Mouse (Mus musculus) monocyte, adult 5-6 weeks (primary cell): ENCODE results near the gene Mfsd12. TPM values are rescaled to one million over a fixed set of nuclear protein-coding genes. Genes with fewer than 3 reads are reported as not detected.

ENCODE experiments used
- ATAC-seq: fragments of 153-309, 156-312 bp; replicated peaks from 2 replicates; pipeline ENCODE4 v1.8.0; 2017; ENCODE audit warnings: mild to moderate bottlenecking; ENCODE audit not compliant: low TSS enrichment, insufficient number of reproducible peaks, severe bottlenecking, poor library complexity, low FRiP score
- total RNA-seq: library from RNA; stranded (forward); fragments of 200-1000, 200-491, 200-594 nt; gene quantifications from 3 replicates; pipeline ENCODE4 v1.2.3, GENCODE M21; 2017

Mfsd12 gene
- total RNA-seq = 5.3 to 9.6 TPM (median 6.3 TPM) in 3 replicates

DNA sequence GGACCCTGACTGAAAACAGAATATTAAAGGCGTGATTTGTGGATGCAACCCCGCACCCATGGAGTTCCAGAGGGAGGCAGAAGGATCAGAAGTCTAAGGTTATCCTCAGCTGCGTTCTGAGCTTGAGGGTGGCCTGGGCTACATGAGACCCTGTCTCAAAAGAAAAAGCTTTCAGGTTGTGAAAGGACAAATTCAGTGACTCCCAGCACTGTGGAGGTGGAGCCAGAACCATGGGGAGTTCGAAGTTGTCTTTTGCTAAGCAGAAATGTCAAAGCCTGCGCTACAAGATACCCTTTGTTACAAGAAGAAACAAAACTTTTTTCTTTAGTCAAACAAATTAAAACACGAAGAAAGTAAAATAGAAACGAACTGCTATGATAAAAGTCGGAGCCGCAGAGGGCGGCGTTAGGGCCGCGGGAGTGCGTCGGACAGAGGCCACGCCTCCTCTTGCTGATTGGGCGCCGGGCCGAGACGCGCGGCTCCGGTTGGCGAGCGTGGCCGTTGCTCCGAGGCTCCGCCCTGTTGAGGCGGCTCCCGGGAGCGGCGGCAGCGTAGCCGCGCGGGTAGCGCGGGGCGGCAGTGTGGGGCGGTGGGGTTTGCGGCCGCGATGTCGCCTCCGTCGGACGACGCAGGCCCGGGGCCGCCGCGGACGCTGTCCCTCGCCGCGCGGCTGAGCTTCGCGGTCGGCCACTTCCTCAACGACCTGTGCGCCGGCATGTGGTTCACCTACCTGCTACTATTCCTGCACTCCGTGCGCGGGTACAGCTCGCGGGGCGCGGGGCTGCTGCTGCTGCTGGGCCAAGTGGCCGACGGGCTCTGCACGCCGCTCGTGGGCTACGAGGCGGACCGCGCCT is at the start of gene Mfsd12:
TSS of gene Mfsd12 (plus strand) at position 501 of the 854 bp plus-strand sequence.
- ATAC-seq = peak; percentile 51; the same call in 1 of the 2 replicates

DNA sequence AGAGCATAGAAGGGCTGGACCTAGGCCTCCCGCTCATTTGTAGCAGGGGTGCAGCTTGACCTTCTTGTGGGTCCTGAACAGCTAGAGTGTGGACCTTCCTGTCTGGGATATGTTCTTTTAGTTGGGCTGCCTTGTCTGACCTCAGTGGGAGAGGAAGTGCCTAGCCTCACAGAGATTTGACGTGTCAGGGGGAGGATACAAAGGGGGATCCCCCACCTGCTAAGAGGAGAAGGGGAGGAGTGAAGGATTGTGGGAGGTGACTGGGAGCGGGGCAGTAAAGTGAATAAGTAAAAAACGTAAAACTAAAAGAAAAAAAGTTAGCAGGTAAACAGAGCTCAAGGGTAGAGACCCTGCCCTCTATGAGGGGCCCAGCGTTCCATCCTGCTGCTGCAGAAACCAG is 47.7 kb upstream of the Mfsd12 start:
- no peak for ATAC-seq

DNA sequence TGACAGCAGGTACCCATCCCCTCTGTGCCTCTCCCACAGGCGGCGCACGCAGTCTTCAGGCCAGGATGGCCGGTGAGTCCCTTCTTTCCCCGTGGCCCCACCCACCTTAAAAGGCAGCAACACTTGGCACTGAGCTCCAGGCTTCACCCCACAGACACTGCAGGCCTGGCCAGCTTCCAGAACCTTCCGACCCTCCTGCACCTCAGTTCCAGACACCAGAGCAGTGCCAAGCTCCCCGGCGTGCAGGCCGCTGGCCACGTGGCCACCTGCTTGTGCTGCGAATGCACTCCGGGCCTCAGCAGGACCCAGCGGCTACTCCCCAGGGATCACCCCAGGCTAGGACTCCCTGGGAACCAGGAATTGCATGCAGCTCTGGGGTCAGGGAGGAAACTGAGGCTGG is 43.7 kb upstream of the Mfsd12 start:
- no peak for ATAC-seq

DNA sequence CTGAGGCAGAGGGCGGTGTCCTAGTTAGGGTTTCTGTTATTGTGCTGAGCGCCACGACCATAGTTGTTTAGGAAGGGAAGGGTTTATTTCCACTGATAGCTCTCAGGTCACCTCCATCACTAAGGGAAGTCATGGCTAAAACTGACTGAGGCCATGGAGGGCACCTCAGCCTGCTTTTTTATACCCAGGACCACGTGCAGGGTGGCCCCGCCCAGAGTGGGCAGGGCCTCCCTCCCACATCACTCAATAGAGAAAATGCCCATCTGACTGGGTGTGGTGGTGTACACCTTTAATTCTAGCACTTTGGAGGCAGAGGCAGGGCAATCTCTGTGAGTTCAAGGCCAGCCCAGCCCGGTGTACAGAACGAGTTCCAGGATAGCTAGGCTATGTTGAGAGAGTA is 43.1 kb upstream of the Mfsd12 start:
- no peak for ATAC-seq

DNA sequence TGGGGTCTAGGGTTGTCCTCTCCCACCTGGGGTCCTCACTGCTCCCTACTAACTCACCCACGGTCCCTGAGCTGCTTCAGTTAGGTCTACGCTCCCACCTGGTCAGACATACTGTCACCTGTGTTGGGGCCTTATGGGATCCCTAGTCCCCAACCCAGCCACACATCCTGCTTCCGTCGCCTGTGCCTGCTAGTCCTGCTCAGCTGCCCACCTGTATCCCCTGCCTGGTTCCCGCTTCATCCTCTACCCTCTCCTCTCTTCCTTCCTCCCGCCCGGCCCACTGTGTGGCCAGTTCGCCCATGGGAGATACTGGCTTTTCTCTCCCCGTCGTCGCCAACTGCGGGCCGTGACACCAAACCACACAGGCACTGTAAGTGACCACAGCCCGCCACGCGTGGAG is 41.7 kb upstream of the Mfsd12 start:
- no peak for ATAC-seq

DNA sequence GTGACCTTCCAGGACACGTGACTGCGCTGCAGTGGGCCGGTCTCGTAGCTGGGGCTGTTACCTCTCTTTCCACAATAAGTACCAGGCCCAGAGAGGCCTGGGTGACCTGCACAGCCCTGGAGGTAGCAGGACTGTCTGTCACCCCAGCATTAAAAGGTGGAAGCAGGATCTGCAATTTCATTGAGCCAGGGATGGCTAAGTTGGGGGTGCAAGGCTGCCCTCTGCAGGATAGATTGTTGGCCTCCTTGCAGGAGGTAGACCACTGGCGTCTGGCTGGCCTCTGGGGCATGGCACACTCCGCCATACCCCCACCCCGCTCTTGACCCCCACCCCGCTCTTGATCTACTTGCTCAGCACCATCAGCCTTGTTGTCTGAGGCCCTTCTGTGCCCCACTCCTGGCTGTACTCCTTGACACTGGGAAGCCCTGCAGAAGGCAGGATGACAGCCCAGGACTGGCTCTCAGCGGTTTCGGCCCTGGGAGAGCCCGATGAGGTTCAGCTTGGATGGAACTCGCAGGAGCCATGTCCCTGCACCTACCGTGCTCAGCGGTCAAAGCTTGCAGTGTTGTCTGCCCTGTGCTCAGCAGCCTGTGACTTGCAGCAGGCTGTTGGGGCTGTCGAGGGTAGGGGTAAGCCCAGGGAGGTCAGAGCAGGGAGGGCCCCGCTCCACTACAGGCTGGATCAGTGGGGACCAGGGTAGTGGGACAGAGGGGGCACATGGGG is 40.8 kb upstream of the Mfsd12 start:
- ATAC-seq = no peak

DNA sequence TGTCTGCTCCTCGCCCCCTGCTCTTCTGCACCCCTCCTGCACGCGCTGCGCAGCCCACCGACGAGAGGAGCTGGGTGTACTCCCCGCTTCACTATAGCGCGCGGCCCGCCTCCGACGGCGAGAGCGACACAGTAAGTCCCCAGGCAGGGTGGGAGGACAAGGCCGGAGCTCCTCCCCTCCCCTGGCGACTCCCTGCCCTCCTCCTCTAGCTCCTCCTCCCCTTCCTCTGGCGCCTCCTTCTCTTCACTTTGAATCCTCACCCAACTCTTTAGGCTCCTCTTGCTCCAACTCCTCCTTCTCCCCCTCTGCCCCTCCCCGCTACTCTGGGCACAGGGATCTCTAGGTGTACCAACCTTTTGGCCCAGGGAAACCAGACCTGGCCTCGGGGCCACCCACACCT is 40.0 kb upstream of the Mfsd12 start:
- no peak for ATAC-seq

DNA sequence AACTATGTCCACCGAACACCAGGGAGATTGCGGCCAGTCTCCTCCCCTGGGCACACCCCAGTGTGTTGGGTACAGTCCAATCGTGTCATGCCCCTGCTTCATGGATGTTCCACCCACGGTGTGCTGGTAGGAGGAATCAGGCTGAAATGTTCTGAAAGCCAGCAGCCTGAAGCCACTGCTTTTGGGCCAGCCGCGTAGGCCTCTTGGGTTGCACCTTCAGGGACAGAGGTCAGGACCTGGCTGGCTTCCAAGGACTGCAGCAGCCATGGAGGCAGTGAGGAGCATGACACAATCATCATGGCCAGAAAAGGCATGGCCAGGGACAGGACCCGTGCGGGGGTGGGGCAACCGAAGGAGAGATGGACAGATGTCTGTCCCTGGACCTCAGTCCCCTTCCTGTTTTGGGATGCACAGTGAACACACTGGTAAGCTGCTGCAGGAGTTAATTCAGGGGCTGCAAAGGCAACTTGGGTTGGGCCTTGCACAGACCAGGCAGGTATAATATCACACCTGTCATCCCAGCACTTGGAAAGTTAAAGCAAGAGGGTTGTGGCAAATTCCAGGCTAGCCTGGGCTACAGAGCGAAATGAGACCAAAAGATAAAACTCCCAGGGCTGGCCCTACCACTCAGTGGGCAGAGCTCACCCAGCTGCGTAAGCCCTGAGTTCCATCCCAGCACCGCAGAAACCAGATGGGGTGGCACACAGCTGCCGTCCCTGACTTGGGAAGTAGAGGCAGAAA is 38.5 kb upstream of the Mfsd12 start:
- no peak for ATAC-seq

DNA sequence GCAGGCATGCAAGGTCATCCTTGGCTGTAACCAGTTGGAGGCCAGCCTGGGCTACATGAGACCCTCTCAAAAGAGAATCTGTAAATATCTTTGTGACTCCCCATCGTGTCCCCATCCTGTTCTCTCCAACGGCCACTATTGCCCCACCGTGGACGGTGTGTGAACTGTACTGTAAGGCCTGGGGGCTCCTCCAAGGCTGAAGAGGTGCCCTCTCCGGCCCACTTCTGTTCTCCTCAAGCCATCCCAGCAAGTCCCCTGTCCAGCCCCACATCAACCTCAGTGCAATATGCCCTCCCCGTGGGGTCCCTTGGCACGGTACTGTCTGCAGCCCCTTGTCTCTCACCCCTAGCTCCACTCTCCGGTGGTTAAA is 38.0 kb upstream of the Mfsd12 start:
- ATAC-seq = no peak

DNA sequence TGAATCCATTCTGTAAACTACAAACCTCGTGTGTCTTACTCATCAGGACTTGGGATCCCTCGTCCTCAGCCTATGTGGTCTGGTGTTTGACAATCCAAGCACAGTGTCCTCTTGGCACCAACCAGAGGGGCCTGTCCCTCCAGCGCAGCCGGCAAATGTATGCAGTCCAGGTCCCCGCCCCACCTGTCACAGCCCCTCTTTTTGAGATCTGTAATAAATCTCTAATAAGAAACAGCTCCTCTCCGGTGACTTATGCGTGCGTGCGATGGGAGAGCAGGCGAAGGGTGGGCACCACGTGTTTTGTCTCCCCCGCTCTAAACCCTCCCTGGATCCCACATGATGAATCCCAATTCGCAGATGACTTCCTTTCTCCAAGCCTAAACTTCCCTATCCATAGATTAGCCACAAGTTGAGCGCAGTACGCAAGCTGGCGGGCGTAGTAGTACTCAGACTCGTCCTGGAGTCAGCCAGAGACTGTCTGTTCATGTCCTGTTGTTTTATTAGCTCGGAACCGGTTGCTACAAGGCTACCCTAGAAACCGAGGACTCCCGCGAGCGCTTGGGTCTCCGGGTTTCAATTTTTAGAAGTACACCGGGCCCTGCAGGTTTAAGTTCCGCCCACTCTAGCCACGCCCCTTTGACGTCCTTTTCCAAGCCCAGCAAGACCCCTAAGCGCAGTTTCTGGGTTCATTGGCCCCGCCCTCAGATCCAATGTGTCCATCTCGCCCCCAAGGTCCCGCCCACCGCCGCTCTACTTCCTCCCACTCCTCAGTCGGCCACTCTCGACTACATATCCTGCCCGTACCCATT is 37.3 kb upstream of the Mfsd12 start:
- no peak; the same call in none of the 2 replicates for ATAC-seq

DNA sequence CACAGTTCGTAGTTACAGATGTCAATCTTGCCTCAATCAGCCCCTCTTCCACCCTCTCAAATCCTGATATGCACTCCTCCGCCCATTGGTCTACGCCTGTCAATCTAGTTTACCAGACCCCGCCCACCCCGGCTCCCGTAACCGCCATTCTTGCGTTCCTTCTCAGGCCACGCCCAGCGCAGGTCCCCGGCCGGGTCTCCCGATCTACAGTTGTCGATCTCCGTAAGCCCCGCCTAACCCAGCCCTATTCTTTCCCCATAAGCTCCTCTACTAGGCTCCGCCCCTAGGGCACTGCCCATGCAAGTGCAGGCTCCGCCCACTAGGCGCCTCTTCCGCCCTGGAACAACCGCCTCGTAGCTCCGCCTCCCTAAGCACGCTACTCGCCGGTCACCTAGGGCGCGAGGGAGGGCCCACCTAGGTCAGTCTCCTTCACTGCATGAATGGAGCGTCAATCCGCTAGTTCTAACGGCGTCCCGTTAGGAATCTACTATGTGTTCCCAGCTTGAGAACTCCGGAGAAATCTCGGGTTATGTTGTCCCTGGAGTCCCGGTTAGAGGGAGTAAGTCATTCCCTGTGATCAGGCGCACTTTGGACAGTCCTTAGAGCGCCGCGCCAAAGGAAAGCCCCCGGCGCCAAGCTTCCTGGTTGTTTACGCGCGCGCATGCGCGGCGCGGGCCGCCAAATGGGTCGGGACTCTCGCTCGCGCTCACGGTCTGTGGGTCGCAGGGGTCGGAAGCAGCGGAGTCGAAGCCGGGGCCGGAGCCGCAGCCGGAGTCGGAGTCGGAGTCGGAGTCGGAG is 36.5 kb upstream of the Mfsd12 start, which contains the start of gene Cactin:
TSS of gene Cactin (plus strand) at position 554 of the 798 bp plus-strand sequence.
- peak; percentile 79 for ATAC-seq

DNA sequence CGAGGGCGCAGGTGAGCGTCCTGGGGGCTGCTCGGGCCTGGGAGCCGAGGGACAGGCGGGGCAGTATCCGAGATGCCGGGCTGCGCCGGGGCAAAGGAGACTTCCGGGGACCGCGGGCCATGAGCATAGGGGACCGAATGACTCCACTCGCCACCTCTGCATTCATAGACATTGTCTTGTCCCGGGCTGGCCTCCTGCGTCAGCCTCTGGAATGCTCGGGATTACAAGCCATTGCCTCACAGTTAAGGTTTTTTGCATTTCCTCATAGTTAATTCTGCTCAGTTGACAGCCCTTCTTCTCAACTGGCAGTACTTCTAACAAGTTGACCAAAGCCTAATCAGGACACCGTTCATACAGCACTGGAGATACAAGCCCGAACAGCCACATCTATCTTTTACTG is 35.9 kb upstream of the Mfsd12 start:
- ATAC-seq = no peak

DNA sequence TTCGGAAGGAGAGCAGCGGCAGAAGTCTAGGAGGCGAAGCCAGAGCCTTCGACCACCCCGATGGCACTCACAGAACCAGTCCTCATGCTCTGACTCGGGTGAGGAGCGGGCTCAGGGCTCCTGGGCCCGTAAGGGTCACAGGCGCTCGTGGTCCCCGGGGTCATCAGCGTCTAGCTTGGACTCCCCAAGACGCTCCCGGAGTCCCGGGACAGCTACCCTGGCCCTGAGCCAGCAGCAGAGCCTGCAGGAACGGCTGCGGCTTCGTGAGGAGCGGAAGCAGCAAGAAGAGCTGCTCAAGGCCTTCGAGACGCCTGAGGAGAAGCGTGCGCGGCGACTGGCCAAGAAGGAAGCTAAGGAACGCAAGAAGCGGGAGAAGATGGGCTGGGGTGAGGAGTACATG is 34.8 kb upstream of the Mfsd12 start:
- ATAC-seq = no peak

DNA sequence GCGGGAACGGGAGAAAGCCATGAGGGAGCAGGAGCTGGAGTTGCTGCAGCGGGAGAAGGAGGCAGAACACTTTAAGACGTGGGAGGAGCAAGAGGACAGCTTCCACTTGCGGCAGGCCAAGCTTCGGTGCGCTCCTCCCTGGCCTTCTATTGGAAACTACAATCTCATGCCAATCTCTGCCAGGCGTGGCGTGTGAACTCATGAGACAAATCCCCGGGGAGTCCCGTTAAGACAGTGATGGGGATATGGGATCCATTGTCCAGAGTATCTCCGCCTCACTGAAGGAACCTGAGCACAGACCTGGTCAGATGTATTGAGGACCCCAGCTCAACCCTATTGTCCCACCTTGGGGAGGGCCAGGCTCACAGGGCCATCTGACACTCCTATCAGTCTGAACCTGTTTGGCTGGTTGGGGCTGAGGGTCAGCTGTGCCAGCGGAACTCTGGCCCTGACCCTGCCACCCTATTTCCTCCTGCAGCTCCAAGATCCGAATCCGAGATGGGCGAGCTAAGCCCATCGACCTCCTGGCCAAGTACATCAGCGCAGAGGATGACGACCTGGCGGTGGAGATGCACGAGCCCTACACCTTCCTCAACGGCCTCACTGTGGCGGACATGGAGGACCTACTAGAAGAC is 34.0 kb upstream of the Mfsd12 start:
- no peak for ATAC-seq

DNA sequence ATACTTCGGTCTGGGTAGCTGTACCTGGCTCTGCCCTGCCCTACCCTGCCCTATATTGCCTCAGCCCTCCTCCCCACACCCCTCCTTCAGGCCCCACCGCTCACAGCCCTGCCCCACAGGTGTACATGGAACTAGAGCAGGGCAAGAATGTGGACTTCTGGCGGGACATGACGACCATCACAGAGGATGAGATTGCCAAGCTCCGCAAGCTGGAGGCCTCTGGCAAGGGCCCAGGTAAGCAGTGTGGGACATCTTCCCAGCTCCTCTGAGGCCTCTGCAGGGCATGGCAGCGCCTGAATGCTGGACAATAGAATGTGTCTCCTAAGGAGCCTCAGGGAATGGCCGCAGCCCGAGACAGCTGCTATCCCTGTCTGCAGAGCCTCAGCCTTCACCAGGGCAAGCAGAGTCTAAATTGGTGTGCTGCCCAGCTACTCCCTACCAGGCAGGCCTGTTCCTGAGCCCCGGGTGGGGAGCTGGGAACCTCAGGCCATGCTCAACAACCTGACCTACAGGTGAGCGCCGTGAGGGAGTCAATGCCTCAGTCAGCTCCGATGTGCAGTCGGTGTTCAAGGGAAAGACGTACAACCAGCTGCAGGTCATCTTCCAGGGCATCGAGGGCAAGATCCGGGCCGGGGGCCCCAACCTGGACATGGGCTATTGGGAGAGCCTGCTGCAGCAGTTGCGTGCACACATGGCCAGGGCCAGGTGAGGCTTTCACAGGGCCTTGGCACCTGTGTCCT is 33.3 kb upstream of the Mfsd12 start:
- no peak for ATAC-seq

DNA sequence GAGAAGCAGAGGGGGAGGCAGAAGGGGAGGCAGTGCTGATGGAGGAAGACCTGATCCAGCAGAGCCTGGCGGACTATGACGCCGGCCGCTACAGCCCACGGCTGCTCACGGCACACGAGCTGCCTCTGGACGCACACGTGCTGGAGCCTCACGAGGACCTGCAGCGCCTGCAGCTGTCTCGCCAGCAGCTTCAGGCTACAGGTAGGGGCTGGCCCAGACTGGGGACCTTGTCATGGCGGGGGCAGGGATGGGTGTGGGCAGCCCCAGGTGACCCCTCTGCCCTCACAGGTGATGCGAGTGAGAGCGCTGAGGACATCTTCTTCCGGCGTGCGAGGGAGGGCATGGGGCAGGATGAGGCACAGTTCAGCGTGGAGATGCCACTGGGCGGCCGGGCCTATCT is 32.1 kb upstream of the Mfsd12 start:
- ATAC-seq = no peak

DNA sequence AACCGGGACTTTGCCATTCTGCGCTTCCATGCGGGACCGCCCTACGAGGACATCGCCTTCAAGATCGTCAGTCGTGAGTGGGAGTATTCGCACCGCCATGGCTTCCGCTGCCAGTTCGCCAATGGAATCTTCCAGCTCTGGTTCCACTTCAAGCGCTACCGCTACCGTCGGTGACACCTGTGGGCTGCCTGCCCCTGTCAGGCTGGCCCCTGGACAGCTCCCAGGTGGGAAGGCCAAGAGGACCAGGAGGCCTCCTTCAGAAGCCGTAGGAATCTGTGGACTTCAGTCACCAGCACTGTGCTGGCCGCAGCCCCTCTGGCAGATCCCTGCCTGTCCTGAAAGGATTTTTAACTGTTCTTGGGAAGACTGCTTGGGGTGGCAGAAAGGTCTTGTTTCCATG is 31.5 kb upstream of the Mfsd12 start:
- ATAC-seq = no peak
